Comparison of ENCODE assay signal across 8 mouse cellular contexts in the genomic region with DNA sequence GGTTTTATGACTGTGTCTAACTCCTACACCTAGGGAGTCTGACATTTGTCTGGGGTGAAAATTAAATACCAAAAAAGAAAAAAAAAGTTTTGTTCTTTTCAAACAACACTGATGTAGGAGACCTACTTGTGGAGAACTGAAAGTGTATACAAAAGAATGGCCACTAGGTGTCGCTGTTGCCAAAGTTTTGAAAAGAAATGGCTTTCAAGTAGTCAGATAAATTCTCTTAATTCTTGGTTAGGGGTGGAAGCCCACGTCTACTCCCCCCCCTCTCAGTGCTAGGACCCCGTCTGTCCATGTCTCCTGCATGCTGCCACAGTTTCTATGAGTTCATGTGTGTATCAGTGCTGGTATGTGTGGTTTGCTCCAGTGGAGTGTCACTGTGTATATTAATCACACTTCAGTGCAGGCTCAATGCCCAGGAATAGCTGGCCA.
DNase-seq lines count a peak whose midpoint lies in the region; TF ChIP-seq lines count a peak whose summit lies in the region.

No protein-coding gene starts in this region.

- peak overlapping the region; percentile 49 for H3K4me2 ChIP-seq in myocyte (ENCODE audit: low read depth)

- H3K9me3 ChIP-seq in forebrain, embryonic 10.5 days: no peaks in the 10 kb centered on the region

- no peaks in the 10 kb centered on the region for H3K79me2 ChIP-seq in myocyte (ENCODE audit: control insufficient read depth, insufficient read depth)

- H3ac ChIP-seq in myocyte (ENCODE audit: control insufficient read depth, insufficient read length): no peak overlapping the region

- peaks cover 3% of the 10 kb centered on the region; the same call in 1 of the 2 replicates for H3K27me3 ChIP-seq in forebrain, embryonic 10.5 days (ENCODE audit: poor library complexity, severe bottlenecking)
- peaks cover 12% of the 10 kb centered on the region for H3K27me3 ChIP-seq in myocyte (ENCODE audit: control insufficient read depth, insufficient read depth, insufficient read length)

- no peak overlapping the region for H3K27ac ChIP-seq in bone marrow macrophage, adult 2 months (ENCODE audit: insufficient read depth, low read depth, low read length)
- no peak overlapping the region for H3K27ac ChIP-seq in forebrain, embryonic 10.5 days

- intact Hi-C loops in left cerebral cortex, postnatal 25 days (cut with DNase I): loop anchor here (1.0 to 10.0 kb wide), 4 partner anchors 249 to 1089 kb away; no protein-coding TSS in a partner anchor

- peak; percentile 53 for TF ChIP-seq CTCF in bone marrow macrophage, adult 2 months (IDR thresholded peaks at IDR 0.05; ENCODE audit: low read depth, low read length)

- no peaks in the 10 kb centered on the region for H3K36me3 ChIP-seq in forebrain, embryonic 10.5 days (replicated peaks)
- no peaks in the 10 kb centered on the region for H3K36me3 ChIP-seq in myocyte (ENCODE audit: control insufficient read depth, insufficient read depth)

- no peak overlapping the region for H3K4me3 ChIP-seq in bone marrow macrophage, adult 2 months (ENCODE audit: insufficient read depth, low read length)
- H3K4me3 ChIP-seq in forebrain, embryonic 10.5 days: no peak overlapping the region
- H3K4me3 ChIP-seq in myocyte: no peak overlapping the region

- peak; percentile 56 for DNase-seq in right cerebral cortex, adult 18-20 months
- no peak for DNase-seq in right cerebral cortex, postnatal 36 days (ENCODE audit: low spot score in 2 of 2)
- DNase-seq in forebrain, embryonic 10.5 days (ENCODE audit: extremely low spot score, low spot score): peak; percentile 72
- peak; percentile 77 for DNase-seq in hindlimb bud, embryonic 11.5 days (ENCODE audit: extremely low spot score, low read depth, low spot score)
- peak; percentile 67 to 75 for DNase-seq in left cerebral cortex, postnatal 25 days (ENCODE audit: low spot score in 2 of 2)
- DNase-seq in thymus, postnatal 14 days: peak; percentile 74

- H3K4me1 ChIP-seq in bone marrow macrophage, adult 2 months (ENCODE audit: control insufficient read depth, insufficient read depth, low read length): no peaks in the 10 kb centered on the region
- peaks cover 8% of the 10 kb centered on the region; the same call in 1 of the 2 replicates for H3K4me1 ChIP-seq in forebrain, embryonic 10.5 days

- no peak for TF ChIP-seq POLR2A in bone marrow macrophage, adult 2 months (IDR thresholded peaks at IDR 0.05; ENCODE audit: borderline replicate concordance, low read depth, low read length)
- no peak for TF ChIP-seq POLR2A in myocyte (IDR thresholded peaks at IDR 0.05; ENCODE audit: insufficient read length, low read depth)

- under 1% methylated on average over 3 of the region's 3 CpGs for WGBS in forebrain, embryonic 10.5 days

TF ChIP-seq in myocyte, 11 proteins besides CTCF, POLR2A, EP300 and RAD21:
- TF ChIP-seq USF1 (IDR thresholded peaks at IDR 0.05; ENCODE audit: low read depth): no peak
- TF ChIP-seq CEBPB (IDR thresholded peaks at IDR 0.05; ENCODE audit: insufficient read depth, poor library complexity, severe bottlenecking): no peak
- TF ChIP-seq POLR2AphosphoS2 (IDR thresholded peaks at IDR 0.05; ENCODE audit: insufficient read length, low read depth): no peak
- no peak for TF ChIP-seq REST (IDR thresholded peaks at IDR 0.05; ENCODE audit: insufficient read depth, insufficient read length)
- TF ChIP-seq MYOD1 (IDR thresholded peaks at IDR 0.05; ENCODE audit: control insufficient read depth in 1 of 3, insufficient read length in 2 of 3, low read depth in 2 of 3): no peak
- TF ChIP-seq SRF (IDR thresholded peaks at IDR 0.05; ENCODE audit: control insufficient read depth, insufficient read length, low read depth): no peak
- TF ChIP-seq MYOG (IDR thresholded peaks at IDR 0.05; ENCODE audit: control insufficient read depth in 1 of 3, insufficient read depth in 1 of 3, insufficient read length in 2 of 3, low read depth in 2 of 3): no peak
- TF ChIP-seq MAX (IDR thresholded peaks at IDR 0.05; ENCODE audit: low read depth): no peak
- no peak for TF ChIP-seq TCF12 (IDR thresholded peaks at IDR 0.05; ENCODE audit: insufficient read depth, poor library complexity, severe bottlenecking)
- TF ChIP-seq E2F4 (IDR thresholded peaks at IDR 0.05; ENCODE audit: insufficient read depth): no peak
- no peak for TF ChIP-seq TCF3 (IDR thresholded peaks at IDR 0.05; ENCODE audit: insufficient read length, low read depth)

Comparison
In these comparisons a context has a peak if more than half of its experiments do, and no peak if none do; other contexts are left out.
1. DNase-seq: peak in right cerebral cortex, adult 18-20 months (single experiment), forebrain, embryonic 10.5 days (single experiment), hindlimb bud, embryonic 11.5 days (single experiment), left cerebral cortex, postnatal 25 days (2 of 2) and thymus, postnatal 14 days (single experiment); none in right cerebral cortex, postnatal 36 days (0 of 2).